Mouse (Mus musculus): ENCODE results near the gene Synpr.

GRCm38 (mm10) chr14:13477821-13478220 lies 193.2 kb downstream of the Synpr start:
- TF ChIP-seq POLR2A (IDR thresholded peaks at IDR 0.05; ENCODE audit: borderline replicate concordance, control insufficient read depth, low read depth, low read length) (no peak), CTCF (IDR thresholded peaks at IDR 0.05; ENCODE audit: control insufficient read depth, insufficient read depth, low read length) (no peak)

Data from bone marrow, adult 2 months (tissue).